Mouse (Mus musculus) forebrain, embryonic 11.5 days (tissue): ENCODE results near the gene Armcx1. TPM values are rescaled to one million over a fixed set of nuclear protein-coding genes. Genes with fewer than 3 reads are reported as not detected.
"Not testable (repeated sequence)": the region's sequence is repeated elsewhere in the genome, so short reads cannot be mapped to it uniquely, and the experiment has no call there.

Source experiments
- ATAC-seq: fragments of 200-750 bp; cut with Nextera tagmentation; replicated peaks from 2 replicates; pipeline ENCODE4 v1.8.0; 2017; ENCODE audit warnings: moderate TSS enrichment; ENCODE audit not compliant: low FRiP score
- DNase-seq: peaks from one replicate; pipeline ENCODE4 v3.0.0-alpha.2; 2017; ENCODE audit warnings: low spot score
- H3K27ac ChIP-seq: fragments of 300-500 bp; sonication (generic); 2 replicates; pipeline ENCODE4 v1.5.1; 2014; ENCODE audit warnings: low read depth, low read length
- H3K27me3 ChIP-seq: fragments of 300-500 bp; sonication (generic); 2 replicates; pipeline ENCODE4 v1.6.1; 2014; ENCODE audit warnings: mild to moderate bottlenecking, low read length, mixed read lengths; ENCODE audit not compliant: control insufficient read depth, insufficient read depth
- H3K36me3 ChIP-seq: fragments of 300-500 bp; sonication (generic); 2 replicates; pipeline ENCODE4 v1.6.1; 2014; ENCODE audit warnings: mild to moderate bottlenecking, low read length, moderate library complexity, mixed read lengths; ENCODE audit not compliant: control insufficient read depth, insufficient read depth
- H3K4me1 ChIP-seq: fragments of 300-500 bp; sonication (generic); replicated peaks from 2 replicates; pipeline ENCODE4 v1.6.1; 2014; ENCODE audit warnings: low read length, mixed read lengths; ENCODE audit not compliant: control insufficient read depth, insufficient read depth
- H3K4me2 ChIP-seq: fragments of 300-500 bp; sonication (generic); 2 replicates; pipeline ENCODE4 v1.6.1; 2014; ENCODE audit warnings: low read depth, mild to moderate bottlenecking, low read length, moderate library complexity, mixed read lengths; ENCODE audit not compliant: severe bottlenecking
- H3K4me3 ChIP-seq: fragments of 300-500 bp; sonication (generic); 2 replicates; pipeline ENCODE4 v1.5.1; 2014; ENCODE audit warnings: low read depth, low read length
- H3K9ac ChIP-seq: fragments of 300-500 bp; sonication (generic); 2 replicates; pipeline ENCODE4 v1.6.1; 2014; ENCODE audit warnings: low read length
- H3K9me3 ChIP-seq: fragments of 300-500 bp; sonication (generic); 2 replicates; pipeline ENCODE4 v1.6.1; 2016; ENCODE audit warnings: low read length, mixed read lengths; ENCODE audit not compliant: control insufficient read depth
- WGBS: fragments of 180-500 bp; shearing (Covaris S2); extraction: QIAGEN DNeasy Blood & Tissue Kit; methylation state at CpG from one replicate; pipeline ENCODE4 v1.1.7; 2014; 5-methylcytosine and 5-hydroxymethylcytosine counted together
- polyA plus RNA-seq: library from polyadenylated mRNA; unstranded; fragments of >200 nt; fragmentation: Nextera tagmentation; extraction: Ambion mirVana; gene quantifications from 2 replicates; pipeline ENCODE4 v1.2.1, GENCODE M21; 2014

Gene Armcx1
- polyA plus RNA-seq, 1 experiment from 2014 or later = 40.5 TPM

DNA sequence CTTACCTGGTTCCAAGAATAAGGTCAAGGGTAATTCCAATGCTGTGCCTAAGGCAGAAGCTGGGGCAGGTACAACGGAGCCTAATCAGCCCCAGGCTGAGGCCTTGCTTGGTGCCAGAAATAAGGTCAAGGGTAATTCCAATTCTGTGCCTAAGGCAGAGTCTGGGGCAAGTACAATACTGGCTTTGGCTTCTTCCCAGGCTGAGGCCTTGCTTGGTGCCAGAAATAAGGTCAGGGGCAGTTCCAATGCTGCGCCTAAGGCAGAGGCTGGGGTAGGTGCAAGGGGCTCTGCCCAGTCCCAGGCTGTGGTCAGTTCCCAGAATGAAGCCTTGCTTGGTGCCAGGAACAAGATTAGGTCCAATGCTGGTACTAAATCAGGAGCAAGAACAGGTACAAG is 26.2 kb upstream of the Armcx1 start:
- no peaks in the 10 kb centered on the region for H3K9me3 ChIP-seq
- no peak overlapping the region for H3K4me2 ChIP-seq
- H3K27me3 ChIP-seq = no peaks in the 10 kb centered on the region
- H3K36me3 ChIP-seq = no peaks in the 10 kb centered on the region; the same call in 1 of the 2 replicates
- 71% methylated on average over 2 of the region's 2 CpGs for WGBS
- H3K4me1 ChIP-seq = no peaks in the 10 kb centered on the region
- no peak overlapping the region for H3K9ac ChIP-seq
- H3K27ac ChIP-seq = no peak overlapping the region
- ATAC-seq = no peak
- no peak overlapping the region for H3K4me3 ChIP-seq
- DNase-seq = no peak

DNA sequence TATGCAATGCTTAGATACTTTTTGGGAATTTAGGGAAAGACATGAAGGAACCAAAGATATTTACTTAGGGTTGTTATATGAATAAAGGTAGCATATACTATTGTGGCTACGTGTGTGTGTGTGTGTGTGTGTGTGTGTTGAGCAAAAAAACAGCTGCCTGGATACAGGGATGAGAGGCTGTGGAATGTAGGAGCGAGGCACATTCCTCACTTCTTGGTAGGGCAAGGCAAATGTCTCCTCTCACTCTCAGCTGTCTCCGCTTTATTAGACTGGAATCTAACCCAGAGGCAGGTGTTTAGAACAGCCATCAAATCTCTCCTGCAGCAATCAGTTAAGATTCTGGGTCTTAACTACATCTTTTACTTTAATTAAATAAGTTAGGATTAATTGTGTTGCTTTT is 900 bp upstream of the Armcx1 start:
- Histone ChIP-seq H3K4me3 (no peak overlapping the region), H3K4me2 (no peak overlapping the region), H3K36me3 (no peaks in the 10 kb centered on the region), H3K9me3 (no peaks in the 10 kb centered on the region), H3K27me3 (no peaks in the 10 kb centered on the region; the same call in 1 of the 2 replicates), H3K27ac (no peak overlapping the region), H3K4me1 (no peaks in the 10 kb centered on the region), H3K9ac (no peak overlapping the region)
- no peak for ATAC-seq
- 24% methylated on average over 3 of the region's 3 CpGs for WGBS
- DNase-seq = no peak

DNA sequence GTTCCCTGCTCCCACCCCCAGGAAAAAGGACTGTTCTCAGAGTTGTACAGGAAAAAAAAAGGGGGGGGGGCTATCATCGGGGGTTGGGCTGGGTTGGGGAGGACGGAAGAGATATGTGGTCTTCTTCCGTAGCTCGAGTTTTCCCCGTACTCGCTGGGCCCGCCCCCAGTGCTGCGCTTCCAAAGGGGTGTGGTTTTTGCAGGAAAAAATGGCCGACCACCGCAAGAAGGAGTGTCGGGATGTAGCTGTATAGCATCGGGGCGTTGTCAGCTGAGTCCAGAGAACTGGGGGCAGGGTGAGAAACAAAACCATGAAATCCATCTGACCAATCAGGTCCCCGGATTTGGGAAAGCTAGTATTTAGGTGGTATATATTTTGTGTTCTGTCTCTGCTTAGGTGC is 761 bp downstream of the Armcx1 start:
- Histone ChIP-seq H3K27me3 (no peaks in the 10 kb centered on the region; the same call in 1 of the 2 replicates), H3K9ac (peak overlapping the region; percentile 67), H3K36me3 (no peaks in the 10 kb centered on the region), H3K27ac (peak overlapping the region; percentile 84; the same call in 1 of the 2 replicates), H3K4me2 (peak overlapping the region; percentile 55), H3K9me3 (no peaks in the 10 kb centered on the region), H3K4me3 (peak overlapping the region; percentile 45), H3K4me1 (no peaks in the 10 kb centered on the region)
- 17% methylated on average over 14 of the region's 14 CpGs for WGBS
- DNase-seq = peak; percentile 73
- ATAC-seq = peak; percentile 84

- H3K36me3 ChIP-seq, H3K4me3 ChIP-seq, H3K9ac ChIP-seq, H3K4me1 ChIP-seq, H3K4me2 ChIP-seq, H3K27ac ChIP-seq, DNase-seq, H3K27me3 ChIP-seq, H3K9me3 ChIP-seq: not testable (repeated sequence)
- WGBS = 22% methylated on average over 1 of the region's 2 CpGs
- ATAC-seq = peak; percentile 69
Observed at GRCm38 (mm10) chrX:134723762-134724161, 6.0 kb downstream of the Armcx1 start.

DNA sequence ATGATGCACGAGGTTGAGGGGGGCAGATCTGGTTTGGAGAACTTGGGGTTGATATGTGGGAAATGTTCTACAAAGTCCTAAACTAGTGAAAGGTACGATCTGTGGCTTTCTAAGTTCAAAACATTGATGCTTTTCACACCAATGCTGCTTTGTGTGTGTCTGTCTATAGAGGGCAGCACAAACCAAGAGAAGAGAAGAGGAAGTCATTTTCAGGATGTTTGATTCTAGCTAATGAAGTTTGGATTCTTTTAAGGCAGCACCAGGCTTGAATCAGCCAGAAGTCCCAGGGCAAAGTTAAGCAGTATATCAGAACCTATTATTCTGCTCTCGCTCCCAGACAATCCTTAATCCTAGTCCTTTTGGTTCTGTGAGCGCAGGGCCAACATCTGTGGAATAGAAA is 12.0 kb downstream of the Armcx1 start:
- Histone ChIP-seq H3K27ac (no peak overlapping the region), H3K36me3 (no peaks in the 10 kb centered on the region), H3K4me3 (no peak overlapping the region), H3K9ac (no peak overlapping the region), H3K4me2 (no peak overlapping the region), H3K9me3 (no peaks in the 10 kb centered on the region), H3K4me1 (no peaks in the 10 kb centered on the region), H3K27me3 (no peaks in the 10 kb centered on the region; the same call in 1 of the 2 replicates)
- WGBS = 48% methylated on average over 4 of the region's 4 CpGs
- DNase-seq (no peak), ATAC-seq (no peak)

DNA sequence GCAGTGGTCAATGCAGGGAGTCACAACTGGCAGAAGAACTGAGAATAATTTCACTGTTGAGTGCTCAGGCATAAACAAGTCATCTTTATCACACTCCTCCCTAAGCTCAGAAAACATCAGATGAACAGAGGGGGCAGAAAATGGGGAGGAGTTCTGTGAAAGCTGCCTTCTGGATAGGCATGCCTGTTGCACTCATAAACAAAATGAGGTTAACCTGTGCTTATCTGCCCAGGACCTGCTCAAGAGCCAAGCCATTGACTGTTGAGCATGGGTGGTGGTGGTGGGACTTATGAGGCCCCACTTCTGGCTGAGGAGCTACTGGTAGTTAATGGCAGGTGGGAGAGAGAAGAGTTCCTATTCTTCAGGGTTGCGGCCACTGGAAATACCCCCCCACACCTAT is 20.0 kb downstream of the Armcx1 start:
- peaks cover 8% of the 10 kb centered on the region; the same call in 1 of the 2 replicates for H3K27me3 ChIP-seq
- WGBS = 95% methylated on average over 1 of the region's 1 CpGs

GRCm38 (mm10) chrX:134739160-134739559 is 21.4 kb downstream of the Armcx1 start:
- Histone ChIP-seq H3K27me3 (peaks cover 8% of the 10 kb centered on the region; the same call in 1 of the 2 replicates), H3K4me3 (no peak overlapping the region), H3K9ac (no peak overlapping the region), H3K36me3 (no peaks in the 10 kb centered on the region), H3K4me2 (no peak overlapping the region), H3K27ac (no peak overlapping the region), H3K4me1 (no peaks in the 10 kb centered on the region), H3K9me3 (no peaks in the 10 kb centered on the region)
- WGBS = 71% methylated on average over 4 of the region's 4 CpGs
- DNase-seq (no peak), ATAC-seq (no peak)

More for the DNA sequence above, 20.0 kb downstream of the Armcx1 start:
- Histone ChIP-seq H3K9ac (no peak overlapping the region), H3K4me3 (no peak overlapping the region), H3K9me3 (no peaks in the 10 kb centered on the region), H3K27ac (no peak overlapping the region), H3K36me3 (no peaks in the 10 kb centered on the region), H3K4me1 (no peaks in the 10 kb centered on the region), H3K4me2 (no peak overlapping the region)
- DNase-seq (no peak), ATAC-seq (no peak)

- H3K9me3 ChIP-seq = no peaks in the 10 kb centered on the region
- ATAC-seq (no peak), DNase-seq (no peak)
- no peak overlapping the region for H3K4me3 ChIP-seq
- H3K4me2 ChIP-seq = no peak overlapping the region
- peaks cover 8% of the 10 kb centered on the region; the same call in 1 of the 2 replicates for H3K27me3 ChIP-seq
- H3K4me1 ChIP-seq = no peaks in the 10 kb centered on the region
- 79% methylated on average over 5 of the region's 5 CpGs for whole genome bisulfite sequencing
- no peak overlapping the region for H3K9ac ChIP-seq
- H3K27ac ChIP-seq = no peak overlapping the region
- no peaks in the 10 kb centered on the region for H3K36me3 ChIP-seq
Observed at GRCm38 (mm10) chrX:134741862-134742261, 24.1 kb downstream of the Armcx1 start.

- no peaks in the 10 kb centered on the region for H3K9me3 ChIP-seq
- H3K36me3 ChIP-seq = no peaks in the 10 kb centered on the region
- no peaks in the 10 kb centered on the region for H3K4me1 ChIP-seq
- H3K9ac ChIP-seq = no peak overlapping the region
- H3K4me3 ChIP-seq = no peak overlapping the region
- DNase-seq (peak; percentile 63), ATAC-seq (0 out of 2 replicates have a peak, but pooled peaks have one; percentile 9)
- no peak overlapping the region for H3K4me2 ChIP-seq
- H3K27ac ChIP-seq = no peak overlapping the region
- 0 out of 2 replicates have a peak, but pooled peaks cover 3% of the 10 kb centered on the region for H3K27me3 ChIP-seq
- WGBS = 30% methylated on average over 5 of the region's 5 CpGs
Observed at GRCm38 (mm10) chrX:134746459-134746858, 28.7 kb downstream of the Armcx1 start.
